Mouse (Mus musculus): ENCODE measurements around the gene Ankrd34b. TPM values are rescaled to one million over a fixed set of nuclear protein-coding genes. Genes with fewer than 3 reads are reported as not detected.
A peak's percentile ranks its signal among the peaks of the same experiment; 100 is the strongest.

Gene Ankrd34b
- polyA plus RNA-seq, 1 experiment from 2014 or later: 4.6 TPM

DNA sequence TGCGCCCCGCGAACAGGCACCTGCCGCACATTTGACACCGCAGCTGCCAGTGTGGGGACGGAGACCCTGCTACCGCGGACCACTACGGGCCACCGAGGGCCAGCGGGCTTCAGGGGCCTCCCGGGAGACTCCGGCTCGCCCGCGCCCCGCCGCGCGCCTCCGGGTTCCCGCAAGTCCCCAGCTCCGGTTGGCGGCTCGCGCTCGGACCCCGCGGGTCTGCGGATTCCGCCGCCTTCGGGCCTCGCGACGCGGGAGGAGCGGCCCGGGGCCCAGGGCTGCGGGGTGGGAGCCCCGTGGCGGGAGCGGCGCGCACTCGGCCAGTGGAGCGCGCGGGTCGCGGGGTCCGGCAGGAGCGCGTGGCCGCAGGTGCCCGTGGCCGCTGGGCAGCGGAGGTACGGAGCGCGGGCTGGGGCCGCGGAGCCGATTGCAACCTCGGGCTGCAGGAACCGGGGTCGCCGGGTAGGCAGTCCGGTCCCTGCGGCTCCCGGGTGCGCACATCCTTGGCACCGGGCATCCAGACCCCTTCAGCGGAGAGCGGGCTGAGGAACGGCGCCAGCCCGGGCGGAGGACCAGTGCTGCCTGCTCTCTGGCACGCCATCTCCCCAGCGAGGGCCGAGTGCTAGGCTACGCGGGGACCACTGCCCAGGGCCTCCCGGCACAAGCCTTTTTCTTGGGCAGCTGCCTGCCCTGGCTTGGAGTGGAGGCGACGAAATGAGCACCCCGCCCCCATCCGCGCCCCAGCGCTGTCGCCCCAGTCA lies 777 bp downstream of the Ankrd34b start:
- 0% methylated on average over 60 of the region's 92 CpGs for WGBS
- H3K27me3 ChIP-seq (ENCODE audit: control insufficient read depth, insufficient read depth, low read length): peaks cover 18% of the 10 kb centered on the region
- H3K4me2 ChIP-seq (ENCODE audit: low read depth, low read length): peak overlapping the region; percentile 94
- ATAC-seq (ENCODE audit: low read depth): peak; percentile 74
- H3K4me1 ChIP-seq (ENCODE audit: control insufficient read depth, insufficient read depth, low read length): no peaks in the 10 kb centered on the region
- H3K27ac ChIP-seq (ENCODE audit: low read depth, low read length): no peak overlapping the region
- peak overlapping the region; percentile 62 for H3K9ac ChIP-seq (replicated peaks; ENCODE audit: low read depth, low read length)
- H3K4me3 ChIP-seq (ENCODE audit: low read depth, low read length): peak overlapping the region; percentile 74
- no peaks in the 10 kb centered on the region for H3K36me3 ChIP-seq (ENCODE audit: control insufficient read depth, insufficient read depth, low read length)
- H3K9me3 ChIP-seq (ENCODE audit: control insufficient read depth, low read length): no peaks in the 10 kb centered on the region

DNA sequence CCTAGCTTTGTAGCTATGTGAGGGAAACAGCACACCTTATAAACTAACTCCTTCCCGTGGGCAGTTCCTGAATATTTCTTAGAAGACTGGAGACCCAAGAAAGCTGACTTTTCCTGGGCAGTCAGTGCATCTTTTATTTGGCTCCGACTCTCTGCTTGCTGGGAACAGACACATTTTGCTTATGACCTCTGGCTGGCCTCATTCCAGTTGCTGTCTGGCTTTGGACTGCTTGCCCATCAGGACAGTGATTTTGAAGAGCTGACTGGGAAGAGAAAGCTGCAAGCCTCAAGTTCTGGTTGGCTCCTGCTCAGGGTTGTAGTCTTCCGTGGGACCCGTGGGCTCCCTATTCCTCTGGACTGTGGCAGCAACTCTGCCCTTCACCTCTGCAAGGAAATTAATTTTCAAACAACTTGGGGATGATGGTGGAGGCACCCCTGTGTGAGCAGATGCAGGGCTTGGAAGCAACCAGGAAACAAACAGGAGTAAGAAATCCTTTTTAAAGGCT lies 1.7 kb downstream of the Ankrd34b start:
- no peaks in the 10 kb centered on the region for H3K4me1 ChIP-seq (ENCODE audit: control insufficient read depth, insufficient read depth, low read length)
- H3K9ac ChIP-seq (replicated peaks; ENCODE audit: low read depth, low read length): peak overlapping the region; percentile 62; the same call in 1 of the 2 replicates
- peak overlapping the region; percentile 94 for H3K4me2 ChIP-seq (ENCODE audit: low read depth, low read length)
- H3K4me3 ChIP-seq (ENCODE audit: low read depth, low read length): peak overlapping the region; percentile 74
- no peak overlapping the region for H3K27ac ChIP-seq (ENCODE audit: low read depth, low read length)
- WGBS: 47% methylated on average over 4 of the region's 4 CpGs
- no peaks in the 10 kb centered on the region for H3K36me3 ChIP-seq (ENCODE audit: control insufficient read depth, insufficient read depth, low read length)
- peaks cover 18% of the 10 kb centered on the region for H3K27me3 ChIP-seq (ENCODE audit: control insufficient read depth, insufficient read depth, low read length)
- ATAC-seq (ENCODE audit: low read depth): no peak
- H3K9me3 ChIP-seq (ENCODE audit: control insufficient read depth, low read length): no peaks in the 10 kb centered on the region

DNA sequence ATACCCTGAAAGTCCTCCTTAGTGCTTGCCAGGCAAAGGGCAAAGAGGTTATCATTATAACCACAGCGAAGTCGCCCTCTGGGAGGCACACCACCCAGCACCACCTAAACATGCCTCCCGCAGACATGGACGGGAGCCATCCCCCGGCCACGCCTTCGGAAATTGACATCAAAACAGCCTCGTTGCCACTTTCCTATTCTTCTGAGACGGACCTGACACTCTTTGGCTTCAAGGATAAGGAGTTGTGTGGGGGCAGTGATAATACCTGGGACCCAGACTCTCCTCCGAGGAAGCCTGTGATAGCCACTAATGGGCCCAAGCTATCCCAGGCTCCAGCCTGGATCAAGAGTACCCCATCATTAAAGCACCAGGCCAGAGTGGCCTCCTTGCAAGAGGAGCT lies 13.0 kb downstream of the Ankrd34b start:
- 94% methylated on average over 10 of the region's 10 CpGs for WGBS
- no peaks in the 10 kb centered on the region for H3K27me3 ChIP-seq (ENCODE audit: control insufficient read depth, insufficient read depth, low read length)
- H3K27ac ChIP-seq (ENCODE audit: low read depth, low read length): no peak overlapping the region
- H3K4me2 ChIP-seq (ENCODE audit: low read depth, low read length): no peak overlapping the region
- no peaks in the 10 kb centered on the region for H3K9me3 ChIP-seq (ENCODE audit: control insufficient read depth, low read length)
- H3K4me3 ChIP-seq (ENCODE audit: low read depth, low read length): no peak overlapping the region
- no peaks in the 10 kb centered on the region for H3K4me1 ChIP-seq (ENCODE audit: control insufficient read depth, insufficient read depth, low read length)
- no peak overlapping the region for H3K9ac ChIP-seq (replicated peaks; ENCODE audit: low read depth, low read length)
- ATAC-seq (ENCODE audit: low read depth): no peak
- H3K36me3 ChIP-seq (ENCODE audit: control insufficient read depth, insufficient read depth, low read length): no peaks in the 10 kb centered on the region

DNA sequence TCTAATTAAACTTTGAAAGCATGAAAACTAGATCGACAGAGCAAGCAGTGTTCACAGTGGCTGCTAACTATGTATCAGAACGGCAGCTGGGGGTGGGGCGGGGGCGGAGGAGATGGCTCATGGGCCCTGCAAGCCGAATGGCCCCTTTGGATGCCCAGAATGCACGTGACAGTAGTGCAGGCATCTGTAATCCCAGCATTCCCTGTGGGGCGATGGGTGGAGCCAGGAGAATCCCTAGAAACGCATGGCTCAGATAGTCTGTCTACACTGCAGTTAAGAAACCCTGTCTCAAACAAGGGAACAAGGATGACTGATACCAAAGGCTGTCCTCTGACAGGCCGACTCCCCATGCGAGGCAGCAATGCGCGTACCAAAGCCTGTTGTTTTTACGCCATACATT lies 14.6 kb downstream of the Ankrd34b start:
- ATAC-seq (ENCODE audit: low read depth): no peak
- WGBS: 75% methylated on average over 13 of the region's 13 CpGs

DNA sequence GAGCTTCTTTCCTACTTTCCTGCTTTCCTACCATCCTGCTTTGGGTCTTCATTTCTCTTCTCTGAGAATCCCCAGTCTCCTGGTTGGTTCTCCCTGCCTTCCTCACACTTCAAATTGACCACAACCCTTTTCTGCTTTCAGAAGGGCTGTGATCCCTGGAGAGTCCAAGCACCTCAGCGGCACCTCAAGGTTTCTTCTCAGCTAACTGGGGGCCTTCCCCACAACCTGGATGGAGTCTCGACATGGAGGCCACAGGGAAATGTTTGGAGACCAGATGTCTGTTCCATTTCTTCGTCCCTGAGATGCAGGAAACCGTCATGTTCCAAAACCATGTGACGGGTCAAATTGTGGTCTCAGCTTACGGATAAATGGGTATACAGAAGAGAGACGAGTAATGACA lies 21.2 kb downstream of the Ankrd34b start:
- Histone ChIP-seq H3K4me2 (ENCODE audit: low read depth, low read length) (no peak overlapping the region), H3K9me3 (ENCODE audit: control insufficient read depth, low read length) (no peaks in the 10 kb centered on the region), H3K27ac (ENCODE audit: low read depth, low read length) (no peak overlapping the region), H3K27me3 (ENCODE audit: control insufficient read depth, insufficient read depth, low read length) (no peaks in the 10 kb centered on the region), H3K36me3 (ENCODE audit: control insufficient read depth, insufficient read depth, low read length) (no peaks in the 10 kb centered on the region), H3K4me3 (ENCODE audit: low read depth, low read length) (no peak overlapping the region), H3K4me1 (ENCODE audit: control insufficient read depth, insufficient read depth, low read length) (no peaks in the 10 kb centered on the region), H3K9ac (replicated peaks; ENCODE audit: low read depth, low read length) (no peak overlapping the region)
- ATAC-seq (ENCODE audit: low read depth): no peak
- WGBS: 92% methylated on average over 7 of the region's 7 CpGs

More for the DNA sequence above, 14.6 kb downstream of the Ankrd34b start:
- Histone ChIP-seq H3K27me3 (ENCODE audit: control insufficient read depth, insufficient read depth, low read length) (no peaks in the 10 kb centered on the region), H3K9me3 (ENCODE audit: control insufficient read depth, low read length) (no peaks in the 10 kb centered on the region), H3K4me2 (ENCODE audit: low read depth, low read length) (no peak overlapping the region), H3K27ac (ENCODE audit: low read depth, low read length) (no peak overlapping the region), H3K4me1 (ENCODE audit: control insufficient read depth, insufficient read depth, low read length) (no peaks in the 10 kb centered on the region), H3K36me3 (ENCODE audit: control insufficient read depth, insufficient read depth, low read length) (no peaks in the 10 kb centered on the region), H3K4me3 (ENCODE audit: low read depth, low read length) (no peak overlapping the region), H3K9ac (replicated peaks; ENCODE audit: low read depth, low read length) (no peak overlapping the region)

DNA sequence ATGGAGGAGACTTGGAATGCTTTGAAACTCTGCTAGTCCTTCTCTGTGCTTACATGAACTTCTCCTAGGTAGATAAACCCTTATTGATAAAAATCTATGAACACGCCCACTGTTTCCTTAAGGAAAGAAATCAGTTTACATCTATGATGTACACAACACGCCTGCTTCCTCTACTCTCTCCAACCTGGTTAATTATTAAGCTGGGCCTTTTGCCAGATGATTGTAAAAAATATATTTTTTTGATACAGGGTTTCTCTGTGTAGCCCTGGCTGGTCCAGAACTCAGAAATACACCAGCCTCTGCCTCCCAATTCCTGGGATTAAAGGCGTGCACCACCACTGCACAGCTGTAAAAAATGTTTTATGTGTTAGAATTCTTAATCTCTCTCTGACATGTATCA lies 39.0 kb downstream of the Ankrd34b start:
- Histone ChIP-seq H3K9ac (replicated peaks; ENCODE audit: low read depth, low read length) (no peak overlapping the region), H3K4me3 (ENCODE audit: low read depth, low read length) (no peak overlapping the region), H3K36me3 (ENCODE audit: control insufficient read depth, insufficient read depth, low read length) (no peaks in the 10 kb centered on the region), H3K4me1 (ENCODE audit: control insufficient read depth, insufficient read depth, low read length) (no peaks in the 10 kb centered on the region), H3K9me3 (ENCODE audit: control insufficient read depth, low read length) (no peaks in the 10 kb centered on the region), H3K27ac (ENCODE audit: low read depth, low read length) (no peak overlapping the region), H3K4me2 (ENCODE audit: low read depth, low read length) (no peak overlapping the region), H3K27me3 (ENCODE audit: control insufficient read depth, insufficient read depth, low read length) (no peaks in the 10 kb centered on the region)
- no peak for ATAC-seq (ENCODE audit: low read depth)
- 92% methylated on average over 3 of the region's 3 CpGs for WGBS

DNA sequence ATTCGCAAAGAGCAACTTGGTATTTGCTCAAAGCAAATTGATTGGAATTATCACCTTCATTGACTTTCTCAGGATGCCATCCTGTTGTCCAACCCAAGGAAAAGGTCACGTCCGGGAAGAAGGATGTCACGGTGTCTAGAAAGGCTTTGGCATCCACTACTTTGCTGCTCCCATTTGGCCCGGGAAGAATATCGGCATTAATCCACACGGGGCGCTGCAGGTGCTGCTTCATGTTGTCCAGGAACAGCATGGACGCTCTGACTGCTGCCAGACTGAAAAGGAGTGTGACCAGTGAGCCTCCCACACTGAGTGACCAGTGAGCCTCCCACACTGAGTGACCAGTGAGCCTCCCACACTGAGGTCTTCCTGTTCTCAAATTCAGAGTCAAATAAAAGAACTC lies 42.2 kb downstream of the Ankrd34b start:
- 74% methylated on average over 9 of the region's 9 CpGs for WGBS
- Histone ChIP-seq H3K4me1 (ENCODE audit: control insufficient read depth, insufficient read depth, low read length) (no peaks in the 10 kb centered on the region), H3K9me3 (ENCODE audit: control insufficient read depth, low read length) (no peaks in the 10 kb centered on the region), H3K4me3 (ENCODE audit: low read depth, low read length) (no peak overlapping the region), H3K27ac (ENCODE audit: low read depth, low read length) (no peak overlapping the region), H3K36me3 (ENCODE audit: control insufficient read depth, insufficient read depth, low read length) (no peaks in the 10 kb centered on the region), H3K9ac (replicated peaks; ENCODE audit: low read depth, low read length) (no peak overlapping the region), H3K4me2 (ENCODE audit: low read depth, low read length) (no peak overlapping the region), H3K27me3 (ENCODE audit: control insufficient read depth, insufficient read depth, low read length) (no peaks in the 10 kb centered on the region)
- ATAC-seq (ENCODE audit: low read depth): no peak

DNA sequence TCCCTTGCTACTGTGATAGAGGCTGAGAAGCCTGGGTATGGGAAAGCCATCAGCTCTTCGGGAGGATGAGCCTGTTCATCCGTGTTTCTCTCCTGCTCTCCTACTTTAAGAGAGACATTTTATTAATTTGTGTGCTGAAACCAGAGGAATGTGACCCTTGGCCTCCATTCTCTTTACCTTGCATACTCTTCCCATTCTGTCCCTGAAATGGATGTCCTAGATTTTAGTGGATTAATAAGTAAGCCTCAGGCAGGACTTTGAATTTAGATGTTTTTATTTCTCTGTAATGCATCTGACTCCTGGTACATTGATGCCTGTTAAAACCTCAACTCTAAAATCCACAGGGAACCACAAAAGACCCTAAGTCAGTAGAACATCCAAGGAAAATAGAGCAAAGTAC lies 43.7 kb downstream of the Ankrd34b start:
- H3K36me3 ChIP-seq (ENCODE audit: control insufficient read depth, insufficient read depth, low read length): no peaks in the 10 kb centered on the region
- H3K4me2 ChIP-seq (ENCODE audit: low read depth, low read length): no peak overlapping the region
- no peak for ATAC-seq (ENCODE audit: low read depth)
- no peaks in the 10 kb centered on the region for H3K4me1 ChIP-seq (ENCODE audit: control insufficient read depth, insufficient read depth, low read length)
- H3K9me3 ChIP-seq (ENCODE audit: control insufficient read depth, low read length): no peaks in the 10 kb centered on the region
- 91% methylated on average over 2 of the region's 2 CpGs for whole genome bisulfite sequencing
- H3K27ac ChIP-seq (ENCODE audit: low read depth, low read length): no peak overlapping the region
- no peak overlapping the region for H3K4me3 ChIP-seq (ENCODE audit: low read depth, low read length)
- no peak overlapping the region for H3K9ac ChIP-seq (replicated peaks; ENCODE audit: low read depth, low read length)
- H3K27me3 ChIP-seq (ENCODE audit: control insufficient read depth, insufficient read depth, low read length): no peaks in the 10 kb centered on the region

DNA sequence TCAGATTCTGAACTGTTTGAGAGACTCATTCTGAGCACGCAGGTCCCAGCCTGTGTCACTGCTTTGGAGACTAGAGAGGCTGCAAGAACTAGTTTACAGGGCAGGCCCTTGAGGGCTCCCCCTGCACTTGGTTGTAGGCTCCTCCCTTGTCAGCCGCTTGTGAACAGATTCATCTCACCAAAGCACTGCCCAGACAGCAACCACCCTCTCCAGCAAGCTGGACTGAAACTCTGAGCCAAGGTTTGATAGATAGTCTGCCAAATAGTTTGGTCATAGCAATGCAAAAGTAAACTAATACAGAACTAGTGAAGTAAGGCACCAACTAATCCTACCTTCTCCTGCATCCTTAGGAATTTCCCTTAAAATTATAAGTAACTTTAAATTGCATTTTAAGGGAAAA lies 44.5 kb downstream of the Ankrd34b start:
- ATAC-seq (ENCODE audit: low read depth): no peak
- Histone ChIP-seq H3K27ac (ENCODE audit: low read depth, low read length) (no peak overlapping the region), H3K4me2 (ENCODE audit: low read depth, low read length) (no peak overlapping the region), H3K9ac (replicated peaks; ENCODE audit: low read depth, low read length) (no peak overlapping the region), H3K36me3 (ENCODE audit: control insufficient read depth, insufficient read depth, low read length) (no peaks in the 10 kb centered on the region), H3K4me1 (ENCODE audit: control insufficient read depth, insufficient read depth, low read length) (no peaks in the 10 kb centered on the region), H3K9me3 (ENCODE audit: control insufficient read depth, low read length) (no peaks in the 10 kb centered on the region), H3K4me3 (ENCODE audit: low read depth, low read length) (no peak overlapping the region), H3K27me3 (ENCODE audit: control insufficient read depth, insufficient read depth, low read length) (no peaks in the 10 kb centered on the region)
- 71% methylated on average over 2 of the region's 2 CpGs for WGBS

Measured in neural tube, embryonic 14.5 days (tissue).